Mouse (Mus musculus) small intestine, adult 2 months (tissue): Measurements from ENCODE around the gene Kcnq5.
A peak's percentile ranks its signal among the peaks of the same experiment; 100 is the strongest.

ENCODE experiments used
- CTCF ChIP-seq: fragments of 200-500 bp; IDR thresholded peaks from 2 replicates; pipeline ENCODE4 v1.5.1; 2012; ENCODE audit warnings: low read depth, mild to moderate bottlenecking, control low read depth, inconsistent platforms, low read length, moderate library complexity, mixed read lengths; ENCODE audit not compliant: insufficient replicate concordance, insufficient read length; ENCODE audit errors: extremely low read depth
- POLR2A ChIP-seq: fragments of 200-500 bp; IDR thresholded peaks from 2 replicates; pipeline ENCODE4 v1.6.1; 2012; ENCODE audit warnings: low read depth, mild to moderate bottlenecking, control low read depth, inconsistent platforms, low read length, moderate library complexity

GRCm38 (mm10) chr1:21460941-21461689 is 500.6 kb downstream of the Kcnq5 start:
- peak; percentile 42; the same call in 1 of the 2 replicates for TF ChIP-seq CTCF
- TF ChIP-seq POLR2A: no peak
